Mouse (Mus musculus) liver, embryonic 13.5 days (tissue): Measurements from ENCODE around the gene S100a11. TPM values are rescaled to one million over a fixed set of nuclear protein-coding genes. Genes with fewer than 3 reads are reported as not detected.
"Not testable (repeated sequence)": the region's sequence is repeated elsewhere in the genome, so short reads cannot be mapped to it uniquely, and the experiment has no call there.

Experiments used
- ATAC-seq: fragments of 200-750 bp; cut with Nextera tagmentation; 2 replicates; pipeline ENCODE4 v1.8.0; 2017; ENCODE audit warnings: low read depth, mild to moderate bottlenecking, moderate number of reproducible peaks, moderate library complexity
- DNase-seq: peaks from one replicate; pipeline ENCODE4 v3.0.0; 2022
- H3K27ac ChIP-seq: fragments of 300-500 bp; sonication (generic); 2 replicates; pipeline ENCODE4 v1.5.1; 2015; ENCODE audit warnings: moderate library complexity, mild to moderate bottlenecking, inconsistent platforms
- H3K27me3 ChIP-seq: fragments of 300-500 bp; sonication (generic); 2 replicates; pipeline ENCODE4 v1.6.1; 2015; ENCODE audit warnings: mild to moderate bottlenecking, inconsistent platforms
- H3K36me3 ChIP-seq: fragments of 300-500 bp; sonication (generic); 2 replicates; pipeline ENCODE4 v1.6.1; 2015; ENCODE audit warnings: mild to moderate bottlenecking, inconsistent platforms
- H3K4me1 ChIP-seq: fragments of 300-500 bp; sonication (generic); replicated peaks from 2 replicates; pipeline ENCODE4 v1.6.1; 2015; ENCODE audit warnings: inconsistent platforms
- H3K4me2 ChIP-seq: fragments of 300-500 bp; sonication (generic); 2 replicates; pipeline ENCODE4 v1.6.1; 2015; ENCODE audit warnings: inconsistent platforms, mild to moderate bottlenecking, moderate library complexity
- H3K4me3 ChIP-seq: fragments of 300-500 bp; sonication (generic); replicated peaks from 2 replicates; pipeline ENCODE4 v1.5.1; 2015; ENCODE audit warnings: mild to moderate bottlenecking, inconsistent platforms
- H3K9ac ChIP-seq: fragments of 300-500 bp; sonication (generic); 2 replicates; pipeline ENCODE4 v1.6.1; 2015; ENCODE audit warnings: mild to moderate bottlenecking, inconsistent platforms
- H3K9me3 ChIP-seq: fragments of 300-500 bp; sonication (generic); replicated peaks from 2 replicates; pipeline ENCODE4 v1.6.1; 2016; ENCODE audit warnings: inconsistent platforms
- WGBS: fragments of 180-500 bp; shearing (Covaris S2); methylation state at CpG from one replicate; pipeline ENCODE4 v1.1.7; 2015; ENCODE audit not compliant: insufficient replicate concordance; 5-methylcytosine and 5-hydroxymethylcytosine counted together
- polyA plus RNA-seq: library from polyadenylated mRNA; unstranded; fragments of >200 nt; fragmentation: Nextera tagmentation; extraction: Ambion mirVana; gene quantifications from 2 replicates; pipeline ENCODE4 v1.2.1, GENCODE M21; 2015

The S100a11 gene
- 148 and 157 TPM in 2 replicates for polyA plus RNA-seq

GRCm38 (mm10) chr3:93520330-93521193 is at the start of gene S100a11:
TSS of gene S100a11 (plus strand) at chr3:93520488.
- Histone ChIP-seq H3K27me3 (no peaks in the 10 kb centered on the region), H3K4me2 (peak within 1 kb of the TSS; percentile 72), H3K4me3 (peak within 1 kb of the TSS; percentile 60), H3K4me1 (peaks cover 10% of the 10 kb centered on the region), H3K9me3 (no peaks in the 10 kb centered on the region), H3K27ac (peak within 1 kb of the TSS; percentile 27), H3K36me3 (no peaks in the 10 kb centered on the region), H3K9ac (peak within 1 kb of the TSS; percentile 65)
- under 1% methylated on average over 38 of the region's 38 CpGs for WGBS
- peak; percentile 88 for ATAC-seq
- DNase-seq, result no peak

- H3K36me3 ChIP-seq, result no peaks in the 10 kb centered on the region
- H3K4me3 ChIP-seq, result no peak overlapping the region
- WGBS, result 74% methylated on average over 1 of the region's 1 CpGs
- DNase-seq (no peak), ATAC-seq (no peak)
- no peak overlapping the region for H3K9ac ChIP-seq
- no peaks in the 10 kb centered on the region for H3K27me3 ChIP-seq
- no peaks in the 10 kb centered on the region for H3K4me1 ChIP-seq
- H3K9me3 ChIP-seq, result no peaks in the 10 kb centered on the region
- no peak overlapping the region for H3K27ac ChIP-seq
- H3K4me2 ChIP-seq, result no peak overlapping the region
Observed at GRCm38 (mm10) chr3:93480053-93480452, 40.2 kb upstream of the S100a11 start.

- Histone ChIP-seq H3K4me1 (no peaks in the 10 kb centered on the region), H3K27me3 (no peaks in the 10 kb centered on the region), H3K27ac (no peak overlapping the region), H3K9me3 (no peaks in the 10 kb centered on the region), H3K4me2 (no peak overlapping the region), H3K36me3 (no peaks in the 10 kb centered on the region), H3K4me3 (no peak overlapping the region), H3K9ac (no peak overlapping the region)
- DNase-seq (no peak), ATAC-seq (no peak)
- WGBS, result 58% methylated on average over 2 of the region's 2 CpGs
Observed at GRCm38 (mm10) chr3:93481982-93482616, 38.2 kb upstream of the S100a11 start.

- ATAC-seq (no peak), DNase-seq (no peak)
- H3K27ac ChIP-seq, result no peak overlapping the region
- no peaks in the 10 kb centered on the region for H3K4me1 ChIP-seq
- H3K4me3 ChIP-seq, result no peak overlapping the region
- no peaks in the 10 kb centered on the region for H3K9me3 ChIP-seq
- no peak overlapping the region for H3K4me2 ChIP-seq
- H3K9ac ChIP-seq, result no peak overlapping the region
- no peaks in the 10 kb centered on the region for H3K27me3 ChIP-seq
- H3K36me3 ChIP-seq, result no peaks in the 10 kb centered on the region
- WGBS, result 69% methylated on average over 3 of the region's 3 CpGs
Observed at GRCm38 (mm10) chr3:93485611-93486010, 34.7 kb upstream of the S100a11 start.

- no peak overlapping the region for H3K4me3 ChIP-seq
- ATAC-seq (no peak), DNase-seq (no peak)
- H3K27me3 ChIP-seq, result no peaks in the 10 kb centered on the region
- 78% methylated on average over 2 of the region's 2 CpGs for WGBS
- H3K27ac ChIP-seq, result no peak overlapping the region
- H3K4me2 ChIP-seq, result no peak overlapping the region
- H3K4me1 ChIP-seq, result no peaks in the 10 kb centered on the region
- no peak overlapping the region for H3K9ac ChIP-seq
- H3K36me3 ChIP-seq, result no peaks in the 10 kb centered on the region
- no peaks in the 10 kb centered on the region for H3K9me3 ChIP-seq
Observed at GRCm38 (mm10) chr3:93488541-93488940, 31.7 kb upstream of the S100a11 start.

GRCm38 (mm10) chr3:93492176-93492575 is 28.1 kb upstream of the S100a11 start:
- H3K4me1 ChIP-seq, result no peaks in the 10 kb centered on the region
- 56% methylated on average over 3 of the region's 3 CpGs for WGBS
- no peak overlapping the region for H3K27ac ChIP-seq
- H3K4me3 ChIP-seq, result no peak overlapping the region
- no peak overlapping the region for H3K9ac ChIP-seq
- no peak for ATAC-seq
- no peak for DNase-seq
- no peaks in the 10 kb centered on the region for H3K9me3 ChIP-seq
- no peaks in the 10 kb centered on the region for H3K36me3 ChIP-seq
- H3K4me2 ChIP-seq, result no peak overlapping the region
- H3K27me3 ChIP-seq, result no peaks in the 10 kb centered on the region

- no peak overlapping the region for H3K27ac ChIP-seq
- H3K9ac ChIP-seq, result no peak overlapping the region
- no peaks in the 10 kb centered on the region for H3K9me3 ChIP-seq
- no peaks in the 10 kb centered on the region for H3K36me3 ChIP-seq
- H3K4me1 ChIP-seq, result no peaks in the 10 kb centered on the region
- no peak for DNase-seq
- under 1% methylated on average over 4 of the region's 4 CpGs for WGBS
- ATAC-seq, result peak; percentile 36; the same call in 1 of the 2 replicates
- H3K4me2 ChIP-seq, result no peak overlapping the region
- no peaks in the 10 kb centered on the region for H3K27me3 ChIP-seq
- H3K4me3 ChIP-seq, result no peak overlapping the region
Observed at GRCm38 (mm10) chr3:93493992-93494391, 26.3 kb upstream of the S100a11 start.

- H3K4me1 ChIP-seq, H3K9ac ChIP-seq, H3K27ac ChIP-seq, H3K4me2 ChIP-seq, H3K27me3 ChIP-seq, H3K9me3 ChIP-seq, H3K36me3 ChIP-seq, ATAC-seq, H3K4me3 ChIP-seq, DNase-seq: not testable (repeated sequence)
- WGBS, result 24% methylated on average over 5 of the region's 5 CpGs
Observed at GRCm38 (mm10) chr3:93494774-93495173, 25.5 kb upstream of the S100a11 start.

- H3K27ac ChIP-seq, result no peak overlapping the region
- ATAC-seq (no peak), DNase-seq (no peak)
Observed at GRCm38 (mm10) chr3:93497131-93497530, 23.2 kb upstream of the S100a11 start.

GRCm38 (mm10) chr3:93499129-93499528 is 21.2 kb upstream of the S100a11 start:
- no peaks in the 10 kb centered on the region for H3K4me1 ChIP-seq
- H3K4me2 ChIP-seq, result no peak overlapping the region
- H3K27ac ChIP-seq, result no peak overlapping the region
- H3K4me3 ChIP-seq, result no peak overlapping the region
- no peak overlapping the region for H3K9ac ChIP-seq
- no peak for DNase-seq
- no peaks in the 10 kb centered on the region for H3K27me3 ChIP-seq
- no peak for ATAC-seq
- H3K9me3 ChIP-seq, result no peaks in the 10 kb centered on the region
- no peaks in the 10 kb centered on the region for H3K36me3 ChIP-seq

More at GRCm38 (mm10) chr3:93497131-93497530, 23.2 kb upstream of the S100a11 start:
- Histone ChIP-seq H3K4me2 (no peak overlapping the region), H3K9me3 (no peaks in the 10 kb centered on the region), H3K36me3 (no peaks in the 10 kb centered on the region), H3K4me1 (no peaks in the 10 kb centered on the region), H3K4me3 (no peak overlapping the region), H3K27me3 (no peaks in the 10 kb centered on the region), H3K9ac (no peak overlapping the region)
- 64% methylated on average over 3 of the region's 3 CpGs for WGBS

- Histone ChIP-seq H3K9me3 (no peaks in the 10 kb centered on the region), H3K36me3 (no peaks in the 10 kb centered on the region), H3K4me2 (no peak overlapping the region), H3K27ac (no peak overlapping the region), H3K4me3 (no peak overlapping the region), H3K4me1 (peaks cover 4% of the 10 kb centered on the region; the same call in 1 of the 2 replicates), H3K27me3 (no peaks in the 10 kb centered on the region), H3K9ac (no peak overlapping the region)
- 68% methylated on average over 7 of the region's 7 CpGs for WGBS
- DNase-seq, result no peak
- no peak for ATAC-seq
Observed at GRCm38 (mm10) chr3:93504536-93505189, 15.6 kb upstream of the S100a11 start.
